ENCODE assay signal across 8 mouse cellular contexts in genomic region chr4:135986301-135986942, GRCm38 (mm10). TPM values are rescaled to one million over a fixed set of nuclear protein-coding genes. Genes with fewer than 3 reads are reported as not detected.
DNase-seq lines count a peak whose midpoint lies in the region; ATAC-seq and TF ChIP-seq lines count a peak whose summit lies in the region.

No protein-coding gene starts in this region.

- peaks cover 18% of the 10 kb centered on the region for H3K4me1 ChIP-seq in embryonic facial prominence, embryonic 15.5 days
- H3K4me1 ChIP-seq in limb, embryonic 12.5 days (replicated peaks) = peaks cover 12% of the 10 kb centered on the region
- H3K4me1 ChIP-seq in neural tube, embryonic 15.5 days = peaks cover 26% of the 10 kb centered on the region

- DNase-seq in gastrocnemius, adult 2 months = no peak
- DNase-seq in gastrocnemius, postnatal 10 days = no peak
- peak; percentile 28 for DNase-seq in 3T3-L1 (ENCODE audit: low read depth, low spot score)
- no peak for DNase-seq in adrenal gland, postnatal 4 days (ENCODE audit: low spot score in 2 of 2)
- DNase-seq in spleen, postnatal 4 days (ENCODE audit: low spot score in 2 of 2) = no peak

- no peaks in the 10 kb centered on the region for H3K27me3 ChIP-seq in embryonic facial prominence, embryonic 15.5 days
- no peaks in the 10 kb centered on the region for H3K27me3 ChIP-seq in limb, embryonic 12.5 days
- H3K27me3 ChIP-seq in neural tube, embryonic 15.5 days (replicated peaks) = no peaks in the 10 kb centered on the region

- WGBS in embryonic facial prominence, embryonic 15.5 days = 4% methylated on average over 23 of the region's 23 CpGs
- WGBS in limb, embryonic 12.5 days = 10% methylated on average over 23 of the region's 23 CpGs
- 5% methylated on average over 22 of the region's 23 CpGs for WGBS in neural tube, embryonic 15.5 days

- intact Hi-C loops in gastrocnemius, adult 2 months (cut with DNase I) = loop anchor here (2.0 kb wide), 1 partner anchor 66 kb away; the partner anchor contains the start of gene Rpl11

- H3K9me3 ChIP-seq in embryonic facial prominence, embryonic 15.5 days (replicated peaks) = no peaks in the 10 kb centered on the region
- H3K9me3 ChIP-seq in limb, embryonic 12.5 days = no peaks in the 10 kb centered on the region
- no peaks in the 10 kb centered on the region for H3K9me3 ChIP-seq in neural tube, embryonic 15.5 days (replicated peaks)

- peak overlapping the region; percentile 71 for H3K4me2 ChIP-seq in embryonic facial prominence, embryonic 15.5 days (replicated peaks)
- peak overlapping the region; percentile 83 for H3K4me2 ChIP-seq in limb, embryonic 12.5 days
- H3K4me2 ChIP-seq in neural tube, embryonic 15.5 days = peak overlapping the region; percentile 88

- no peak; the same call in 1 of the 2 replicates for ATAC-seq in embryonic facial prominence, embryonic 15.5 days (ENCODE audit: insufficient number of reproducible peaks, low FRiP score, low TSS enrichment, low read depth)
- ATAC-seq in limb, embryonic 12.5 days (ENCODE audit: insufficient number of reproducible peaks, insufficient read depth, low FRiP score, low TSS enrichment, low read depth) = 0 out of 2 replicates have a peak, but pooled peaks have one; percentile 22
- ATAC-seq in neural tube, embryonic 15.5 days (ENCODE audit: low FRiP score) = peak; percentile 4; the same call in 1 of the 2 replicates

- no peak for TF ChIP-seq CTCF in gastrocnemius, adult 2 months (IDR thresholded peaks at IDR 0.05)

- peaks cover 27% of the 10 kb centered on the region for H3K36me3 ChIP-seq in embryonic facial prominence, embryonic 15.5 days
- peaks cover 43% of the 10 kb centered on the region for H3K36me3 ChIP-seq in limb, embryonic 12.5 days
- H3K36me3 ChIP-seq in neural tube, embryonic 15.5 days = peaks cover 25% of the 10 kb centered on the region

- H3K4me3 ChIP-seq in gastrocnemius, adult 2 months = peak overlapping the region; percentile 85
- peak overlapping the region; percentile 97 for H3K4me3 ChIP-seq in embryonic facial prominence, embryonic 15.5 days (replicated peaks)
- peak overlapping the region; percentile 95 for H3K4me3 ChIP-seq in limb, embryonic 12.5 days (replicated peaks)
- H3K4me3 ChIP-seq in neural tube, embryonic 15.5 days (replicated peaks) = peak overlapping the region; percentile 95

- H3K9ac ChIP-seq in embryonic facial prominence, embryonic 15.5 days = peak overlapping the region; percentile 91
- H3K9ac ChIP-seq in limb, embryonic 12.5 days (replicated peaks) = peak overlapping the region; percentile 95
- H3K9ac ChIP-seq in neural tube, embryonic 15.5 days (replicated peaks) = peak overlapping the region; percentile 89

- peak overlapping the region; percentile 99 for H3K27ac ChIP-seq in gastrocnemius, adult 2 months
- peak overlapping the region; percentile 90 for H3K27ac ChIP-seq in embryonic facial prominence, embryonic 15.5 days (replicated peaks)
- H3K27ac ChIP-seq in limb, embryonic 12.5 days = peak overlapping the region; percentile 91
- peak overlapping the region; percentile 93 for H3K27ac ChIP-seq in neural tube, embryonic 15.5 days (replicated peaks)

RNA-seq across cellular contexts. Expression of gene Pithd1, which starts 0.6 kb away (rescaled TPM):
- 10 to 100 TPM; 23.3 to 28.5 TPM for total RNA-seq in gastrocnemius, adult 2 months (2021)
- 10 to 100 TPM; 22.0 to 23.5 TPM for total RNA-seq in gastrocnemius, postnatal 10 days (2021)
- polyA plus RNA-seq in embryonic facial prominence, embryonic 15.5 days (2015; fragmentation: Nextera tagmentation; extraction: Ambion mirVana) = 52.7 and 56.7 TPM in 2 replicates
- 64.9 and 69.6 TPM in 2 replicates for polyA plus RNA-seq in limb, embryonic 12.5 days (2016; fragmentation: Nextera tagmentation; extraction: Ambion mirVana)
- 71.9 and 94.0 TPM in 2 replicates for polyA plus RNA-seq in neural tube, embryonic 15.5 days (2015; fragmentation: Nextera tagmentation; extraction: Ambion mirVana)
- total RNA-seq in adrenal gland, postnatal 4 days (2021) = 10 to 100 TPM; 35.2 to 39.2 TPM

RNA-seq across cellular contexts. Expression of gene Lypla2, which starts 14.0 kb away (rescaled TPM):
- total RNA-seq in gastrocnemius, adult 2 months (2021) = 10 to 100 TPM; 25.6 to 30.4 TPM
- total RNA-seq in gastrocnemius, postnatal 10 days (2021) = 10 to 100 TPM; 31.4 to 35.0 TPM
- polyA plus RNA-seq in embryonic facial prominence, embryonic 15.5 days (2015; fragmentation: Nextera tagmentation; extraction: Ambion mirVana) = 119 and 126 TPM in 2 replicates
- 126 and 127 TPM in 2 replicates for polyA plus RNA-seq in limb, embryonic 12.5 days (2016; fragmentation: Nextera tagmentation; extraction: Ambion mirVana)
- polyA plus RNA-seq in neural tube, embryonic 15.5 days (2015; fragmentation: Nextera tagmentation; extraction: Ambion mirVana) = 200 and 211 TPM in 2 replicates
- total RNA-seq in adrenal gland, postnatal 4 days (2021) = 10 to 100 TPM; 64.7 to 65.4 TPM

RNA-seq across cellular contexts. Expression of gene Gale, which starts 22.9 kb away (rescaled TPM):
- total RNA-seq in gastrocnemius, adult 2 months (2021) = under 1 TPM in 1 of 2 experiments, not detected in 1; 0.47 TPM
- total RNA-seq in gastrocnemius, postnatal 10 days (2021) = 1 to 10 TPM; 2.8 to 4.0 TPM
- polyA plus RNA-seq in embryonic facial prominence, embryonic 15.5 days (2015; fragmentation: Nextera tagmentation; extraction: Ambion mirVana) = 44.7 and 48.0 TPM in 2 replicates
- polyA plus RNA-seq in limb, embryonic 12.5 days (2016; fragmentation: Nextera tagmentation; extraction: Ambion mirVana) = 32.1 and 33.3 TPM in 2 replicates
- polyA plus RNA-seq in neural tube, embryonic 15.5 days (2015; fragmentation: Nextera tagmentation; extraction: Ambion mirVana) = 47.7 and 53.5 TPM in 2 replicates
- 10 to 100 TPM; 17.7 to 24.6 TPM for total RNA-seq in adrenal gland, postnatal 4 days (2021)

RNA-seq across cellular contexts. Expression of gene Eloa, which starts 35.1 kb away (rescaled TPM):
- total RNA-seq in gastrocnemius, adult 2 months (2021) = 10 to 100 TPM; 58.9 to 63.4 TPM
- 10 to 100 TPM; 50.2 to 51.4 TPM for total RNA-seq in gastrocnemius, postnatal 10 days (2021)
- polyA plus RNA-seq in embryonic facial prominence, embryonic 15.5 days (2015; fragmentation: Nextera tagmentation; extraction: Ambion mirVana) = 43.0 and 44.8 TPM in 2 replicates
- 40.6 and 45.3 TPM in 2 replicates for polyA plus RNA-seq in limb, embryonic 12.5 days (2016; fragmentation: Nextera tagmentation; extraction: Ambion mirVana)
- 23.3 and 28.7 TPM in 2 replicates for polyA plus RNA-seq in neural tube, embryonic 15.5 days (2015; fragmentation: Nextera tagmentation; extraction: Ambion mirVana)
- 10 to 100 TPM; 50.6 to 50.7 TPM for total RNA-seq in adrenal gland, postnatal 4 days (2021)

RNA-seq across cellular contexts. Expression of gene Hmgcl, which starts 40.2 kb away (rescaled TPM):
- 10 to 100 TPM; 31.7 to 43.4 TPM for total RNA-seq in gastrocnemius, adult 2 months (2021)
- 10 to 100 TPM; 43.7 to 49.2 TPM for total RNA-seq in gastrocnemius, postnatal 10 days (2021)
- polyA plus RNA-seq in embryonic facial prominence, embryonic 15.5 days (2015; fragmentation: Nextera tagmentation; extraction: Ambion mirVana) = 78.2 and 79.8 TPM in 2 replicates
- polyA plus RNA-seq in limb, embryonic 12.5 days (2016; fragmentation: Nextera tagmentation; extraction: Ambion mirVana) = 78.5 and 81.5 TPM in 2 replicates
- polyA plus RNA-seq in neural tube, embryonic 15.5 days (2015; fragmentation: Nextera tagmentation; extraction: Ambion mirVana) = 68.2 and 68.9 TPM in 2 replicates
- 10 to 100 TPM; 48.9 to 65.6 TPM for total RNA-seq in adrenal gland, postnatal 4 days (2021)
